Mouse (Mus musculus): Measurements from ENCODE around the gene Numb.
A peak's percentile ranks its signal among the peaks of the same experiment; 100 is the strongest.
"Not testable (repeated sequence)": the region's sequence is repeated elsewhere in the genome, so short reads cannot be mapped to it uniquely, and the experiment has no call there.

Gene Numb

GRCm38 (mm10) chr12:83921535-83922381, at the start of gene Numb:
TSS of gene Numb (minus strand) at chr12:83921934.
- DNase-seq, result peak; percentile 100

GRCm38 (mm10) chr12:83965235-83965634, 43.5 kb upstream of the Numb start:
- no peak for DNase-seq

GRCm38 (mm10) chr12:83958278-83958677, 36.5 kb upstream of the Numb start:
- no peak for DNase-seq

- no peak for DNase-seq
These were observed 30.2 kb upstream of the Numb start for GRCm38 (mm10) chr12:83951711-83952575.

GRCm38 (mm10) chr12:83950840-83951701, 29.3 kb upstream of the Numb start:
- peak; percentile 47 for DNase-seq

- peak; percentile 83 for DNase-seq
These were observed 28.7 kb upstream of the Numb start, which contains the start of gene Riox1 for GRCm38 (mm10) chr12:83950493-83950839. TSS of gene Riox1 (plus strand) at chr12:83950608.

GRCm38 (mm10) chr12:83949776-83950492, 28.2 kb upstream of the Numb start:
- no peak for DNase-seq

GRCm38 (mm10) chr12:83949043-83949442, 27.3 kb upstream of the Numb start:
- no peak for DNase-seq

GRCm38 (mm10) chr12:83947260-83947811, 25.6 kb upstream of the Numb start:
- DNase-seq, result no peak

GRCm38 (mm10) chr12:83941938-83942337, 20.2 kb upstream of the Numb start:
- no peak for DNase-seq

GRCm38 (mm10) chr12:83940031-83940430, 18.3 kb upstream of the Numb start:
- no peak for DNase-seq

- no peak for DNase-seq
These were observed 17.6 kb upstream of the Numb start for GRCm38 (mm10) chr12:83939332-83939731.

- DNase-seq, result not testable (repeated sequence)
These were observed 16.9 kb upstream of the Numb start for GRCm38 (mm10) chr12:83938592-83938991.

- DNase-seq, result no peak
These were observed 15.9 kb upstream of the Numb start for GRCm38 (mm10) chr12:83937600-83937999.

GRCm38 (mm10) chr12:83929186-83929804, 7.6 kb upstream of the Numb start:
- no peak for DNase-seq

GRCm38 (mm10) chr12:83927747-83928146, 6.0 kb upstream of the Numb start:
- DNase-seq, result no peak

- DNase-seq, result no peak
These were observed 4.3 kb upstream of the Numb start for GRCm38 (mm10) chr12:83926061-83926460.

GRCm38 (mm10) chr12:83925160-83925703, 3.5 kb upstream of the Numb start:
- DNase-seq, result no peak

GRCm38 (mm10) chr12:83924332-83924731, 2.6 kb upstream of the Numb start:
- DNase-seq, result no peak

GRCm38 (mm10) chr12:83923486-83923859, 1.7 kb upstream of the Numb start:
- no peak for DNase-seq

Measured in cerebellum, adult 11-12 months (tissue).